Mouse (Mus musculus): ENCODE measurements at regions not wholly inside any gene's neighbourhood (a gene's known extent, or its start where the extent isn't known, plus 50 kb on each side); places are given as distances from the start of the nearest gene placed in this dataset.

DNA sequence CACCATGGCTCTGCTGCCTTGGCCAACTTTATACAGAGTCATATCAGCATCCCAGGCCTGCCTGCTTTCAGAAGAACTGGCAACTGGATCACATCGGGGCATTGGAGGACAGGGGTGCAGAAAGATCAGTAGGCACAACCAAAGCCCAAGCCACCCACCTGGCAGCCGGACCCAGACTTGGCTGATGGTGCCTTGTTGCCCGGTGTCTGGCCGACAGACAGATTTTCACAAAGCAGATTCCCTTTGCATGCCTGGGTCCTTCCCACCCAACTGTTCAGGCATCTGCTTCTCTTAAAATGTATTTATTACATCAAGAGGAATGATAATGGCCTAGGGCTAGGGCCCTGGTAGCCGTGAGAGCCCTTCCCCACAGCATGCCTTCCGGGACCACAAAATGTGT lies 96.2 kb downstream of the Gm26897 start:
- DNase-seq (ENCODE audit: low spot score in 2 of 2) = peak; percentile 61 to 62

DNA sequence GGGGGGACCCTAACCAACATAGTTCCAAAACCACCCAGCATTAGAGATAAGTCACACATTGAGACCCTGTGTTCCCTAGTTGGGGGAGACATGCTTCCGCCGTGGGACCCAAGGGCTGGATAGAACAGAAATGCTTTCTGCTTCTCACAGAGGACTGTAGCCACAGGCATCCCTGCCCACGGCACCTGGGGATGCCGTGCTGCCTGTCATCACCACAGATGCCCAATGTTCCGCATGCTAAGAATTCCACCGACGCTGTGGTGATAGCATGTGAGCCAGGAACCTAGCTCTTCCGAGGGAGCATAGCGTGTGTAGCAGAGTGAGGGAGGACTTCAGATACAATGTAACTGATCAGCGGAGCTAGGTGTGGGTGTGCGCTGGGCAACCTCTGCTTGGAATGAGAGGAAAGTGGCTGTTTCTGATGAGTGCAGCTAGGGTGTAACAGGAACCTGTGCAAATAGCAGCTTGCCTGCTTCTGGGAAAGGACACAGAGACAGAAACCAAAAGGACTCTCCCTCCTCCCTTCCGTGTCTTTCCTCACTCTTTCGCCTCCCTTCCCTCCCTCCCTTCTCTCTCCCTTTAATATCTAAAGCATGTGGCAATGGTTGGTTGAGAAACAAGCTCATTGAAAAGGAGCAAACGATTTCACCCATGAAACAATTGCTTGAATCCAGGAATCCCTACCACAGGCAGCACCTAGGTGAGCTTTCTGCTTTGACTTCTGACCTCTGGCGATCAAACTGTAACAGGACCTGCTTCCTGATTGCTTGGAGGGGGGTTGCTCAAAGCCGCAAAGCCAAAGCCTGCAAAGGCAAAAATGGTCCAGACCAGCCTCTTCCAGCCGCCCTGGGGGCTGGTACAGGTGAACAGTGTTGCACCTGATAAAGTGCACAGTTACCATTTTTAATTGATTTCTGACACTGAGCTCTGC lies 102.3 kb downstream of the Gm26897 start:
- no peak for DNase-seq (ENCODE audit: low spot score in 2 of 2)

DNA sequence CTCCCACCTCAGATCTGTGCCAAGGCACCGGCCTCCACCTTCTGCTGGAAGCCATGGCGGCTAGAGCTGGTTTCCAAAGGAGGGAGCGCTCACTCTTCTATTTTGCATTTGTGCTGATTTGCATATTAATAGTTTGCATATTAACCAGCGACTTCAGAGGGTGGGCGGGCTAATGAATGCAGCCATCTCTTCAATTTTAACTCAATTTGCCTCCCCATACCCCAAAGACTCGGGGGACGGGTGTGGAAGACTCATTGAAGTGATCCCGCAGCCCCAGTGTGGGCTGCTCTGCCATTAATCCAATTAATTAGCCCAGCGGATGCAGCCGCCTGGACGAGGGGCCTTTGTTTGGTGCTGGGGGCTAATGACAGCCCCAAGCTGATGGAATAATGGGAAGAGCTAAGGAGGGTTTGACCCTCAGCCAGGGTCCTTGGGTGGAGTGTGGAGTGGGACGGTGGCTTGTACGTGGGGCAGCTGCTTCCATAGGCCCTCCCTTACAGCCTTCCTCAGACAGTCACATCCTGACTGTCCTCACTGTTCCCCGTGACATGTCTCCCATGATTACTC lies 103.0 kb downstream of the Gm26897 start:
- no peak for DNase-seq (ENCODE audit: low spot score in 2 of 2)

DNA sequence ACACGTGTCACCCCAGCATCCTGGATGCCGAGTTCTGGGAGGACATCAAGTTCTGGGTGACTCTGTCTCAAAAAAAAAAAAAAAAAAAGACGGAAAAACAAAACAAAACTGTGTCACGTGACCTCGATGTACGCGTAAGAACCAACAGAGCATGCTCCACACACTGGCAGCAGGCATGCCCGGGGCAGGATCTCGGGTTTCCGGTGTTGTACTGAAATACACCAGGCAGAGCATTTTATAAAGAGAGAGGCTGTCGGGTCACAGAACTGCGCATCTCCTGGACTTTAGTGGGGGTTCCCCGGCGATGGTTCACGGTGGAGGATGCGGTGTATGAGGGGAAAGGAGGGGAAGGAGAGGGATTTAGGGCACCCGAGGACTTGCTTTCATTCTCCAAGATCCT lies 108.7 kb downstream of the Gm26897 start:
- no peak for DNase-seq (ENCODE audit: low spot score in 2 of 2)

DNA sequence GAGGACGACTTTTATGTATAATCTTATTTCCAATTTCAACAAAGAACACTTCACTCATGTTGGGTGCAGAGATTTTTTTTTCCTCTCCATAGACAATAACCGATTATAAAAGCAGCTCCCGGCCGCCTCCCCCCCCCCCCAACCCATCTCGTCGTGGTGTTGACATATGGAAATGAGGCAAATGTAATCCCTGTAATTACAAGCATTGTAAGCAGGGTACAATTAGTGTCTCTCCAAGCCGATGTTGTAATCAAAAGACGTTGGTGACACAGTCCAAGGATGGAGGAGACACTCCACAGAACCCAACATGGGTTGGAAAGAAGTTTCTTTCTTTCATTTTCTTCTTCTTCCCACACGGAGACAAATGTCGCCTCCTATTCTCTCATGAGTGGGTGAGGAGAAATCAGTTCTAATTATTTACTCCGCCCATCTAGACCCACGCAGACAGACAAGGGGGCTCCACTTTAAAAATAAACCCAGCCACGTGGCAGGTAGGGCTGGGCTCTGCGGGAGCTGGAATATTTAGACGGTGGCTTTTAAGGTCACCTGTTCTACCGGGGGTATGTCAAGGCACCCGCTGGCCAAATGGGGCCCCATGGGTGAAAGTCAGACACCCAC lies 110.0 kb downstream of the Gm26897 start:
- DNase-seq (ENCODE audit: low spot score in 2 of 2) = no peak

DNA sequence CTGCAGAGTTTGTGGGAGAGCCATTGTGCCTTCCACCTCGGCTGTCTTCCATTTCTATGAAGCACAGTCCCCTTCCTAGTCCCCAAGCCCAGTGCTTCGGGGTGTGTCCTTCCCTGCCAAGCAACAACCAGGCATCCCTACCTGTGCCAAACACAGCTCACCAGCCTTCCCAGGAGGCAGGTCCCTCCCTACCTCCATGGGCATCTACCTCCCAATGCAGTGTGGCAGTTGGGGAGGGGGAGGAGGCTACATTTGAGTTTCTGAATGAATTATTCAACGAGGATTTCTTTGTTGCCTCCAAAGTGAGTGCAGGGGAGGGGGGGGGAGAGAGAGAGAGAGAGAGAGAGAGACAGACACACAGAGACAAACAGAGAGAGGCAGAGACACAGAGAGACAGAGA lies 110.8 kb downstream of the Gm26897 start:
- no peak for DNase-seq (ENCODE audit: low spot score in 2 of 2)

DNA sequence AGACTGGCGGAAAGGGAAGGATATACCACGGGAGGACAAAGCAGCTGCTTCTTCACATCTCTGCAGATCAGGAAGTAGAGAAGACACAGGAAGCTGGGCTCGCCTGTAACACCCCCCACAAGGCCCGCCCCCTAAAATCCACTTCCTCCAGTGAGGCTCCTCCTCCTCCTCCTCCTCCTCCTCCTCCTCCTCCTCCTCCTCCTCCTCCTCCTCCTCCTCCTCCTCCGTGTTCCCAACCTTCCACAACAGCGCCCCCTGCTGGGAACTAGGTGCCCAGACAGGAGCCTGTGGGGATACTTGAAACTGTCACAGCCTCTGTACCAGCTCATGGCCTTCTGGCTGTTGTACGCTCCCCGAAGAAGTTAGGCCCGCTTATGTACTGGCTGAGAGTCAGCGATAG lies 115.2 kb downstream of the Gm26897 start:
- no peak for DNase-seq (ENCODE audit: low spot score in 2 of 2)

DNA sequence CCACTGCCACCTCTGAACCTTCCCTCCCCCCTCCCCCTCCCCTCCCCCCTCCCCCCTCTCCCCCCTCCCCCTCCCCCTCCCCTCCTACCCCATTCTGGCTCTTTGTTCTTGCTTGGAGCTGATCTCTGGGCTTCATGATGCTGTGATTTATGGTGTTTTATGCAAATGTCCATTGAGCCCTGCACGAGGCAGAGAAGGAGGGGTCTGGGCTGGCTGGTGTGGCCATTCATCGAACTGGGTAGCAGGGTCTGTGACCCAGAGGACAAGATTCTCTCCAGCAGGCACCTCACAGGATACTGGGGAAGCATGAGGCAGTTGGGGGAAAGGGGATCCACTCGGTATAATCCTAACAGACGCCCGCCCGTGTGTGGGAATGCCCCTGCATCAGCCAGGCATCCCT lies 119.0 kb downstream of the Gm26897 start:
- DNase-seq (ENCODE audit: low spot score in 2 of 2) = no peak

DNA sequence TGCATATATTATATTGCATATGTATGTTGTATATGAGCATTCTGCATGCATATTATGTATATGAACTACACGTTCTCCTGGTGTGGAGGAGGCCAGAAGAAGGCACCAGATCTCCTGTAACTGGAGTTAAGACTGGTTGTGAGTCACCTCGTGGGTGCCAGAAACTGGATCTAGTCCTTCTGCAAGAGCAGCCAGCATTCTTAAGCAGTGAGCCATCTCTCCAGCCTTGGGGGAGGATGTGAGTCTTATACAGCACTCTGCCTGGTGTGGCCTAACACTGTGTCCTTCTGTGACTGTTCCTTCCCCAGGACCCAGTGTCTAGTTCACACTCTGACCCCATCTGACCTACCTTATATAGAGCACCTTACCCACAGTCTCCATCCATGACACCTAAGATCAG lies 121.6 kb downstream of the Gm26897 start:
- DNase-seq (ENCODE audit: low spot score in 2 of 2) = no peak

DNA sequence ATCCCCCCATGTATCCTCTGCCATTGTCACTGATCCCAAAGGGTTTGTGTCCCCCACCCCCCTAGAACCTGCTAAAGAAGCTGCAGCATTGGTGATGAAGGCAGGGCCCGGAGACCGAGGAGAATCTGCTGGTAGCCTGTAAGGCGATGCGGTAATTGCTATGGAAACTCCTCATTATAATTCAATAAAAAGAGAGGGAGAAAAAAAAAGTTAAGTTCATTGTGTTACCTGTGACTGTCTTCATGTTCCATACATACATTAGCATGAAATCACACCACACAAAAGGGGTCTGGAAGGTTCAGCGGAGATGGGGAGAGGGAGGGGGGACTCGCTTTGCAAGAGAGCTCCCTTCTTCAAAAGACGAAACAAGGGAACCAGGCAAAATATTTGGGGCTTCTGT lies 123.5 kb downstream of the Gm26897 start:
- DNase-seq (ENCODE audit: low spot score in 2 of 2) = no peak

DNA sequence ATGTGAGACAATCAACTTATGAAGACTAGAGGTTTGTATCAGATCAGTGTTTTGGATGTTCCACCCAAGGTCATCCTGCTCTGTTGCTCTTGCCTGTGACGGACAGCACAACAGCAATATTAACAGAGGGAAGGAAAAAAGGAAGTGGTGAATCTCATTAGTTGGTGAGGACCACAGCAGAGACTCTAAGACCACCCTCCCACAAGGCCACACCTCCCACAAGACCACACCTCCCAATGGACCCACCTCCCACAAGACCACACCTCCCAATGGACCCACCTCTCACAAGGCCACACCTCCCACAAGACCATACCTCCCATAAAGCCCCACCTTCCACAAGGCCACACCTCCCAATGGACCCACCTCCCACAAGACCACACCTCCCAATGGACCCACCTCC lies 126.7 kb downstream of the Gm26897 start:
- DNase-seq (ENCODE audit: low spot score in 2 of 2) = no peak

DNA sequence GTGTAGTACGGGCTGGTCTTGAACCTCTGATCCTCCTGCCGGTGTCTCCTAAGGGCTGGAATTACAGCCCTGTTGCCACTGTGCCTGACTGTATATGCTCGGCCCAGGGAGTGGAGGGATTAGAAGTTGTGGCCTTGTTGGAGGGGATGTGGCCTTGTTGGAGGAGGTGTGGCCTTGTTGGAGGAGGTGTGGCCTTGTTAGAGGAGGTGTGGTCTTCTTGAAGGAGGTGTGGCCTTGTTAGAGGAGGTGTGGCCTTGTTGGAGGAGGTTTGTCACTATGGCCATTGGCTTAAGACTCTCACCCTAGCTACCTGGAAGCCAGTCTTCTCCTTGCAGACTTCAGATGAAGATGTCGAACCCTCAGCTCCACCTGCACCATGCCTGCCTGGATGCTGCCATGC lies 128.6 kb downstream of the Gm26897 start:
- no peak for DNase-seq (ENCODE audit: low spot score in 2 of 2)

DNA sequence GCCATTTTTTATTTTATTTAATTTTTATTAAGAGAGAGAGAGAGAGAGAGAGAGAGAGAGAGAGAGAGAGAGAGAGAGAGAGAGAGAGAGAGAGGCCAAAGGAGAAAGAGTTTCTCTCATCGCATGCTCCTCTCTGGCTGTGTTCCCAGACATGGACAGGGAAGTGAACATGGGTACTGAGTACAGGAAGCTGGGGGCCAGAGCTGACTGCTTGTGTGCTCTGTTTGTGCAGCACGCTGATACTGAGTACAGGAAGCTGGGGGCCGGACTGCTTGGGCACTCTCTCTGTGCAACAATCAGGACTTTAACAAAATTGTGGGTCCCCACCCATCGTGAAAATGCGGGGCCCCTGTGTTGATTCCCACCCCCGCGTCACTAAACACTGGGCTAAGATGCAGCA lies 130.2 kb downstream of the Gm26897 start:
- DNase-seq (ENCODE audit: low spot score in 2 of 2) = no peak

DNA sequence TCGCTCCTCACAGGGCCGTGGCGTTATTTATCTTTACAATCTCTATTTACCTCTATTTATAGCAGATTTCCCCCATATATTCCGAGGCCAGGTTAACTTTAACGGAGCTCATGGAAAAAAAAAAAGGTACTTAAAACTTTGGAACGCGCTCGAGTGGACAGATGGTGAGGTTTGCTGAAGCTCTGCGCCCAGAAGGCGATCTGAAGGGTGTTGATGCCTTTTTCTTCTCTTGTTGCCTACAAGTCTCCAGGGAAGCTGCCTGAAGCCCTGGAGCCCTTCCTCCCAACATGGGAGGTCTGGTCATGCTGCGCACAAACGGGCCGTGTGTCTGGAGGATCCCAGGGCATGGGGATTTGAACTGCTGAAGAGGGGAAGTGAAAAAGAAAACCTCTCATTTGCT lies 130.9 kb downstream of the Gm26897 start:
- DNase-seq (ENCODE audit: low spot score in 2 of 2) = no peak

DNA sequence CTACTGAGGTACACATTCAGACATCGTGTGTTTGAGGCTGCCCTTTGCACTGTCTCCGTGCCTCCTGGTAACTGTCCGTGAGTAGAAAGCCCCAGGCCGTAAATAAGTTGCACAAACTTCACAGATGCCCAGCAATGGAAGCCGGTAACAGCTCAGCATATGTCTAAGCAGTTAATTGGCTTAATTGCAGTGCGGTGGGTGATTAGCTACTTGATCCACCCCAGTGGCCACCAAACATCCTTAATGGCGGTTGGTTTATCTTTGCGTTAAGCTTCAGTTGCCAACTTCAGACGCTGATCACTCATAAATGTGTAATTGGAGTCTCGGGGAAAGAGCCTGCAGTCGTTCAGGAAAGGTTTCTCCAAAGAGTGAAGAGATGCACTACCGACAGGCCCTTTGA lies 135.3 kb downstream of the Gm26897 start:
- no peak for DNase-seq (ENCODE audit: low spot score in 2 of 2)

DNA sequence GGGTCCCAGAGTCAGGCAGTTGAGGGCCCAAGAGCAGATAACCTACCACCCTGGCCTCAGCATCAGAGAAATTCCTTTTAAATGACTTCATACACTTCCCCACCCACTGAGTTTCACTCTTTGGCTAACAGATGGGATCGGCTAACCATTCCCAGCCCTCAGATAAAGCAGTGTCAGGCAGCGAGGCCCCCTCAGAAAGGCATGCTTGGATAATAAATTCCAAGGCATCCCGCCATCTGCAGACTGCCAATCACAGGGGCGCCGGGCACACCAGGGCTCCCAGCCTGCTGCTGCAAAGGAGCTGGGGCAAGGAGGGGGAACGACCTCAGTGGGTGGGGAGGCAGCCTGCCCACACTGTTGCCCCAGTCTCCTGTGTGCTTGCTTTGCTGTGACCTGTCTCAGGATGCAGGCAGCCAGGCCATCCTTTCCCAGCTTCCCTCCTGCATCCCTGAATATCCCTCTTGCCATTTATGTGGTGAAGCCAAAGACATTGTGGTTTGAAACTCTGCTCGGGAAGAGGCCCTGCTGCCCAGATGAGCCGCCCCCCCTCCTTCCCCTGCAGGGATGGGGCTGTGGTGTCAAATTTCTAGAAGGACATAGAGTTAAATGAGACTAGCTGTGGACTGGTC lies 143.6 kb downstream of the Gm26897 start:
- no peak for DNase-seq (ENCODE audit: low spot score in 2 of 2)

DNA sequence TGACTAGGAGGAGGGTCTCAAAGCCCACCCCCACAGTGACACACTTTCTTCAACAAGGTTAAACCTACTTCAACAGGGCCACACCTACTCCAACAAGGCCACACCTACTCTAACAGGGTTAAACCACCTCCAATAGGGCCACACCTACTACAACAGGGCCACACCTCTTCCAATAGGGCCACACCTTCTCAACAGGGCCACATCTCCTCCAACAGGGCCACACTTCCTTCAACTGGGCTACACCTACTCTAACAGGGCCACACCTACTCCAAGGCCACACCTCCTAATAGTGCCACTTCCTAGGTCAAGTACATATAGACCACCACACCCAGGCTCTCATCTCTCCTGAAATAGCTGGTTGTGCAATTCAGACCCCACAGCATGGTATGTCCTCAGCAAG lies 145.3 kb downstream of the Gm26897 start:
- no peak for DNase-seq (ENCODE audit: low spot score in 2 of 2)

DNA sequence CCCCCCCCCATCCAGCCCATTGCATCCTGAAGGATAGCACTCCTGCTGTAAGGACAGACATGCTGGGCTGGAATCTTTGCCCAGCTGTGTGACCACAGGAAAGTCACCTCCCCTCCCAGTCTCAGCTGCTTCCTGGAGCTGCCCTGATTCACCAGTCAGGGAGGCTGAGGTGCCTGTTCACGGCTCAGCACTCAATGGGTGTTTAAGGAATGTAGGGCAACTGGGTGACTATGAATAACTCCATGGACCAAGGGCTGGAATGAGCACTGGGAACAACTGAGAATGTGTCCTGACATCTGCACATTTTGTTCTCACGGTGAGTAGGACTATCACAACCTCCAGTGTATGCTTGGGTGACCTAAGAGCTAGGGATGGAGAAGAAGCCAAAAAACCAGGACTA lies 146.5 kb downstream of the Gm26897 start:
- no peak for DNase-seq (ENCODE audit: low spot score in 2 of 2)

DNA sequence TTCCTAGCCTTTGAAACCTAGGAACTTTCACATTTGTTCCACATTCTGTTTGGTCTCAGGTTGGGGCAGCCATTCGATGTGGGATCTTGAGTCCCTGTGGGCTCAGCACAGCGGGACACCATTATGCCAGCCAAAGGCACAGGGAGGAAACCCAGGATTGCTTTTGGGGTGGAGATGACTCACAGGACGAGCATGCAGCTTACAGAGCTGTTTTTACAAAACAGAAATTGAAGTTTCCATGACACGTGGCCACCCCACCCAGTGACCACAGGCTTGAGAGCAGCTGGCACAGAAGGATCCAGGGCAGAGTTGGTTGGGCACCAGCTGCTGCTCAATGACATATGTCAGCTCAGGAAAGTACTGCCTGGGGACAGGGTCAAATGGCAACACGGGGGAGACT lies 147.8 kb downstream of the Gm26897 start:
- DNase-seq (ENCODE audit: low spot score in 2 of 2) = no peak

DNA sequence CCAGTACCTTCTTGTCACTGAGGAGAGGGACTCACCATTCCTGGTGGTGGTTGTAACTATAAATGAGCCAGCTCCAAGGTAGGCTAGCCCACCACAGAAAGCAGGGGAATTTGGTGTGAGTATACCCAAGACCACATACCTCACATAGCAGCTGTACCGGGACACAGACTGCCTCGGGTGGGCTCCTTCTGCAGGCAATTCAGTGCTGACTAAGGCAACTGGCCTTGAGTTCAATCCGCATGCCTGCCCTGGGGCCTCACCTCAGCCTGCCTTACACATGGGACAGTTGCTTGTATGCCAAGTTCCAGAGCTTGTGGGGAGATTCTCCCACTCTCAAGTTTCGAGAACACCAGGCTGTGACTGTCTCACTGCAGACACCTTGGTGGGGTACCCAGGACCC lies 153.6 kb downstream of the Gm26897 start:
- no peak for DNase-seq (ENCODE audit: low spot score in 2 of 2)

DNA sequence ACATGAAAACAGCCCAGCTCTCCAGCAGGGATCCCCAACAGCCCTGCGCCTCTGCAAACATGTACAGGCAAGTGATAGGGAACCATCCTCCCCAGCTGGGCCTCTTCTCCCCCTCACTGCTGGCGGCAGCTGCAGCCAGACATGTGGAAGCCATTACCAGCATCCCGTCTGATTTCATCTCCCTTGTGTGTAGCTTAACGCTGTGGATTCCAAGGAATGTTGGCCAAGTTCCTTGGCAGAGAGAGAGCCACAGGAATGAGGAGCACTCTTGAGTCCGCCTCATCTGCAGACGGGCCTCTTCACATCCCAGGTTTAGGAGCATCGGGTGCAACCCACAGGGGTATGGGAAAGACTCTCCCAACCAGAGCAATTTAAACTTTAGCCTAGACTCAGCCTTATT lies 157.1 kb downstream of the Gm26897 start:
- no peak for DNase-seq (ENCODE audit: low spot score in 2 of 2)

DNA sequence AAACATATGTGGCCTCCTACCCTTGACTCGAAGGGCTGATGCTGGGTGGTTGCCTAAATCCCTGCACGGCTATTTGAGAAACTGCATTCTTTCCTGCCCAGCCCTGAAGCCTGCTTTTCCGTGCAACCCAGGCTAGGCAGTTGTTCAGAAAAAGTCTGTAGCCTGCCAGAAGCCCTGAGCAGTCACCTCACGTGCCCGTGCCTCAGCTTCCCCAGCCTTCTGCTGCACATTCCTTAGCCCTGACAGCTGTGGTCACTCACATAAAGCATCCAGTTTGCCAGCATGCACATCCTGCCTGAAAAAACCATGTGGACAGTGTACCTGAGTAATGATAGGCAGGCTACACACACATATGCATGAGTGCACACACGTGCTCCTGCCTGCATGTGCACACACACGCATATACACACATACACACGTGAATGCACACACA lies 157.6 kb downstream of the Gm26897 start:
- DNase-seq (ENCODE audit: low spot score in 2 of 2) = no peak

All from layer of hippocampus, postnatal 10 days (tissue).